Mouse (Mus musculus) forebrain, embryonic 12.5 days (tissue): ENCODE measurements around the gene Lpcat1. TPM values are rescaled to one million over a fixed set of nuclear protein-coding genes. Genes with fewer than 3 reads are reported as not detected.

Source experiments
- ATAC-seq: fragments of 200-750 bp; cut with Nextera tagmentation; 2 replicates; pipeline ENCODE4 v1.8.0; 2017; ENCODE audit warnings: moderate TSS enrichment; ENCODE audit not compliant: low FRiP score
- H3K27ac ChIP-seq: fragments of 300-500 bp; sonication (generic); 2 replicates; pipeline ENCODE4 v1.5.1; 2016; ENCODE audit warnings: mild to moderate bottlenecking
- H3K27me3 ChIP-seq: fragments of 300-500 bp; sonication (generic); 2 replicates; pipeline ENCODE4 v1.6.1; 2016; ENCODE audit warnings: mild to moderate bottlenecking
- H3K36me3 ChIP-seq: fragments of 300-500 bp; sonication (generic); replicated peaks from 2 replicates; pipeline ENCODE4 v1.6.1; 2016; ENCODE audit warnings: mild to moderate bottlenecking
- H3K4me1 ChIP-seq: fragments of 300-500 bp; sonication (generic); 2 replicates; pipeline ENCODE4 v1.6.1; 2016
- H3K4me2 ChIP-seq: fragments of 300-500 bp; sonication (generic); 2 replicates; pipeline ENCODE4 v1.6.1; 2016; ENCODE audit warnings: mild to moderate bottlenecking, moderate library complexity
- H3K4me3 ChIP-seq: fragments of 300-500 bp; sonication (generic); replicated peaks from 2 replicates; pipeline ENCODE4 v1.5.1; 2016; ENCODE audit warnings: mild to moderate bottlenecking
- H3K9ac ChIP-seq: fragments of 300-500 bp; sonication (generic); 2 replicates; pipeline ENCODE4 v1.6.1; 2016; ENCODE audit warnings: mild to moderate bottlenecking
- H3K9me3 ChIP-seq: fragments of 300-500 bp; sonication (generic); 2 replicates; pipeline ENCODE4 v1.6.1; 2016
- WGBS: fragments of 180-500 bp; shearing (Covaris S2); methylation state at CpG from one replicate; pipeline ENCODE4 v1.1.7; 2016; 5-methylcytosine and 5-hydroxymethylcytosine counted together
- polyA plus RNA-seq: library from polyadenylated mRNA; unstranded; fragments of >200 nt; fragmentation: Nextera tagmentation; extraction: Ambion mirVana; gene quantifications from 2 replicates; pipeline ENCODE4 v1.2.1, GENCODE M21; 2016

Lpcat1 gene
- polyA plus RNA-seq, 1 experiment from 2014 or later, result 65.9 TPM

DNA sequence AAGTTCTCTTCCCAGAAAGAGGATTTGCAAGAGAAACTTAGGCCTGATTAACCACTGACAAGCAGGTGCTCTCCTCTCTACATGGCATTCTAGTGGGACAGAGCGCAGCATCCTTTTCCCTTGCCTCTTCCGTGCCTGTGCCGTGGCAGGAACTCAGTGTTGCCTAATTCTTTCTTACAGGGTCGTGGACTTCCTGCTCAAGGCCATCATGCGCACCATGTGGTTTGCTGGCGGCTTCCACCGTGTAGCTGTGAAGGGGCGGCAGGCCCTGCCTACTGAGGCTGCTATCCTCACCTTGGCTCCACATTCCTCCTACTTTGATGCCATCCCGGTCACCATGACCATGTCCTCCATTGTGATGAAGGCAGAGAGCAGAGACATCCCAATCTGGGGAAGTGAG is 21.7 kb downstream of the Lpcat1 start:
- Histone ChIP-seq H3K9me3 (0 out of 2 replicates have a peak, but pooled peaks cover 5% of the 10 kb centered on the region), H3K9ac (no peak overlapping the region), H3K4me1 (no peaks in the 10 kb centered on the region), H3K4me3 (no peak overlapping the region), H3K27me3 (no peaks in the 10 kb centered on the region), H3K36me3 (peaks cover 74% of the 10 kb centered on the region), H3K27ac (no peak overlapping the region), H3K4me2 (no peak overlapping the region)
- ATAC-seq, result no peak
- WGBS, result 89% methylated on average over 9 of the region's 9 CpGs

DNA sequence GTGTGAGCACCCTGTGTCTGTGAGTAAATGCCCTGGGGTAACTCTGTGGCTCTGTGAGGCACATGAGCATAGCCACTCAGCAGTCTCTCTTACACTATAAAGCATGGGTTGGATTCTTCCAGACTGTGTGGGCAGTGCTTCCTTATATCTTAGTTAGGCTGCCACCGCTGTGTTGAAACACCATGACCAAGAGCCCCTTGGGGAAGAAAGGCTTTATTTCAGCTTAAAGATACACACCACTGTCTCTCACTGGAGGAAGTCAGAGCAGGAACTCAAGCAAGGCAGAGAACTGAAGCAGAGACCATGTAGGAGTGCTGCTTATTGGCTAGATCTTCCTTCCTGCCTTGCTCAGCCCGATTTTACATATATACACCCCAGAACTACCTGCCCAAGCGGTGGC is 23.0 kb downstream of the Lpcat1 start:
- no peak overlapping the region for H3K9ac ChIP-seq
- no peak for ATAC-seq
- no peaks in the 10 kb centered on the region for H3K4me1 ChIP-seq
- H3K4me2 ChIP-seq, result no peak overlapping the region
- no peak overlapping the region for H3K4me3 ChIP-seq
- H3K9me3 ChIP-seq, result 0 out of 2 replicates have a peak, but pooled peaks cover 5% of the 10 kb centered on the region
- 96% methylated on average over 3 of the region's 3 CpGs for WGBS
- no peaks in the 10 kb centered on the region for H3K27me3 ChIP-seq
- H3K27ac ChIP-seq, result no peak overlapping the region
- H3K36me3 ChIP-seq, result peaks cover 76% of the 10 kb centered on the region

DNA sequence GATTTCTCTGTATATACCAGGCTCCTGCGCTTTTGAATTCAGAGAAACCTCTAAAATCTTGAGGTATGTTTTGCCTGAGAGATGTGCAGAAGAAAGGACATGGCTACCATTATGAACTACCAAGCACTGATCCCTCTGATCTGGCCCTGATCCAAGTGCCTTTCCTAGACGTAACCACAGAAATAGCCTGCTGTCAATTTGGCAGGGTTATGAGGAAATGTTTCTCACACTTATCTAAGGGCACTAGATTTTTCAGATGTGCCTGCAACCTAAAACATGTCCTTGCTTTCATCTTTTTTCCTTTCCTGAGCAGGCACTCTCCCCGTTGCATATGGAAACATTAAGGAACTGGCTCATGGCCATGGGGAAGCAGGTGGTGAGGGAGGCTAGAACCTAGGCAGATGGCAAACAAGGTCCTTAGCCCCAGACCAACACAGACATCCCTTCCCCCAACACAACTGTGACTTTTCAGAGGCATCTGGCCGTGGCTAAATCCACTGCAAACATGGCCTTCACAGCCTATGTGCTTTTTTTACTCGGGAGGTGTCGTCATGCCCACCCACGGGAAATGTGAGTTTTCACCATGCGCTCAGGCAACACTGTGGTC is 23.7 kb downstream of the Lpcat1 start:
- 0 out of 2 replicates have a peak, but pooled peaks cover 5% of the 10 kb centered on the region for H3K9me3 ChIP-seq
- WGBS, result 91% methylated on average over 8 of the region's 8 CpGs
- no peaks in the 10 kb centered on the region for H3K4me1 ChIP-seq
- no peaks in the 10 kb centered on the region for H3K27me3 ChIP-seq
- ATAC-seq, result no peak
- H3K27ac ChIP-seq, result no peak overlapping the region
- H3K4me2 ChIP-seq, result no peak overlapping the region
- H3K9ac ChIP-seq, result no peak overlapping the region
- peaks cover 78% of the 10 kb centered on the region for H3K36me3 ChIP-seq
- no peak overlapping the region for H3K4me3 ChIP-seq

DNA sequence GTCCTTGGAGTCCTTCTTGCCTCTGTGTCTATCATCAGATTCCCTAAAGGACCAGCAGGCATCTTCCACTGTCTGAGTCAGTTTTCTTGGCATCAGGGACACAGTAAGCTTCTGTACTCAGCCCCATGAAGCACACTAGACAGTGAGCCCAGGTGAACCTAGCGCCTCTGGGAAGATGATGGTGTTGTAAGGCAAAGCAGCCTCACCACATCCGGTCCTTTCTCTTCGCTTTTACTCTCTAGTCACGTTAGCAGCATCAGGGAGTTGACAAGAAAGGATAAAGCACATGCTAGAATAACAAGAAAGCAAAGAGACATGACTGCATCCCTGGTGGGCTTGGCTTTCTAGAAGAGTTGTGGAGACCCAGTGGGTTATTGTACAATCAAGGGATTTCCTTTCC is 26.2 kb downstream of the Lpcat1 start:
- no peak for ATAC-seq
- no peaks in the 10 kb centered on the region for H3K27me3 ChIP-seq
- H3K9me3 ChIP-seq, result no peaks in the 10 kb centered on the region
- no peak overlapping the region for H3K4me2 ChIP-seq
- peaks cover 87% of the 10 kb centered on the region for H3K36me3 ChIP-seq
- no peak overlapping the region for H3K9ac ChIP-seq
- H3K27ac ChIP-seq, result no peak overlapping the region
- WGBS, result 94% methylated on average over 4 of the region's 4 CpGs
- no peak overlapping the region for H3K4me3 ChIP-seq
- H3K4me1 ChIP-seq, result no peaks in the 10 kb centered on the region

DNA sequence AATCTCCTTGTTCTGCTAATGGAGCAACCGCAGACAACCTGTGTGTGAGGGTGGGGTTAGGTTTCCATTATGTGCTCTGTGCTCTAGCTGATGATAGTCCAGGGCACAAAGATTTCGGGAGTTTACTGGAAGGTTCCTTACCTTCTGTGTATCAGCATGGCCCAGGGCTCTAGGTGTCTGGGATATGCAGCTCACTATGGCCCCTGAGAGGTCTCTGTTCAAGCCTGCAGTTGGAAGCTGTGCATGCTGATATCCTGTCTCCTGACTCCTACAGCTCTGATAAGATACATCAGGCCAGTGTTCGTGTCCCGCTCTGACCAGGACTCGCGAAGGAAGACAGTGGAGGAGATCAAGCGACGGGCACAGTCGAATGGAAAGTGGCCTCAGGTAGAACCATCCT is 27.5 kb downstream of the Lpcat1 start:
- no peaks in the 10 kb centered on the region for H3K27me3 ChIP-seq
- WGBS, result 96% methylated on average over 9 of the region's 9 CpGs
- ATAC-seq, result no peak
- H3K9ac ChIP-seq, result no peak overlapping the region
- H3K4me3 ChIP-seq, result no peak overlapping the region
- no peak overlapping the region for H3K4me2 ChIP-seq
- no peaks in the 10 kb centered on the region for H3K4me1 ChIP-seq
- peaks cover 88% of the 10 kb centered on the region for H3K36me3 ChIP-seq
- no peak overlapping the region for H3K27ac ChIP-seq
- H3K9me3 ChIP-seq, result no peaks in the 10 kb centered on the region

DNA sequence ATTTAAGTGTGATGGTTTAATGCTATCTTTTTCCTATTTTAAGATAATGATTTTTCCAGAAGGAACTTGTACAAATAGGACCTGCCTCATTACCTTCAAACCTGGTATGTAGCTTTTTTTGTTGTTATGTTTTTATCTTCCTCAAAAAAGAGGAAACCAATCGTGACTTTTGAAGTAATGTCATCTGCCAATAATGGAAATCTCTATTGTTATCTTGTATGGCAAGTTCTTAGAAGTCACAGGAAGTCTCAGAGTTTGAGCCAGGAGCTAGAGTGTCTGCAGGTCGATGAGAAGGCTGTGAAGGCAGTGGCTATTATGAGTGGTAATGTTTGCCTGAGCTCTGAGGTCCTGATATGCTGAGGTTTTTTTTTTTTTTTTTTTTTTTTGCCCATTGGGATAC is 29.1 kb downstream of the Lpcat1 start:
- H3K4me3 ChIP-seq, result no peak overlapping the region
- H3K4me2 ChIP-seq, result no peak overlapping the region
- peaks cover 88% of the 10 kb centered on the region for H3K36me3 ChIP-seq
- WGBS, result 81% methylated on average over 2 of the region's 2 CpGs
- ATAC-seq, result no peak
- H3K4me1 ChIP-seq, result no peaks in the 10 kb centered on the region
- no peaks in the 10 kb centered on the region for H3K9me3 ChIP-seq
- H3K27me3 ChIP-seq, result no peaks in the 10 kb centered on the region
- H3K9ac ChIP-seq, result no peak overlapping the region
- no peak overlapping the region for H3K27ac ChIP-seq

DNA sequence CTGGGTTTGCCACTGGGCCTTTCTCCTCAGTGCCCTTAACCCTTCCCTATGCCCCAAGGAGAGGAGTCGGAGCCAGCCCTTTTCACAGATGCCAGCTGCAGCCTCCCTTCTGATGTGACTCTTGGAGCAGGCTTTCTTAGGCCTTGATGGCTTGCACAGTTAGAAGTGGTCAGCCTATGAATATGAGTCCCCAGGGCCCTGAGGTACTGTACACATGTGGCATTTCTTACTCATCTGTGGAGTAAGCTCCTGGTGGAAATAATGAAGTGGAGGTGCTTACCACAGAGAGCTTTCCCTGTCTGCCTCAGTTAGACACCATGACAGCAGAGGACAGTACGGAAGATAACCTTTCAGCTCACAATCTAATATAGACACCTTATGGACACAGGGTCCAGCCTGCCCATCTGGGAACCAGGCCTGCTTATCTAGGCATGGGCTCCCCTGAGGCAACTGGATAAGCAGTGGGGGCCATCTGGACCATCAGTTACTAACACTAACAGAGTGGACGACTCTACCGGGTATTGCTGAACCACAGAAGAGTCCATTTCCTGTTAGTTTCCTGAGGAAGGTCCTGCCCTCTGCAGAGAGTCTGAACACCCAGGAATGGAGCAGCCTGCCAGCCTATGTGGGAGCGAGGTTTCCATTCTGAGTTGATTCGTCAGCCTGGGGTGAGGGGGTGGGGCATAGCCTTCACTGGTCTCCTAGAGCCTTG is 33.1 kb downstream of the Lpcat1 start:
- no peak overlapping the region for H3K4me3 ChIP-seq
- H3K27ac ChIP-seq, result no peak overlapping the region
- WGBS, result 91% methylated on average over 6 of the region's 6 CpGs
- no peaks in the 10 kb centered on the region for H3K9me3 ChIP-seq
- no peaks in the 10 kb centered on the region for H3K27me3 ChIP-seq
- no peaks in the 10 kb centered on the region for H3K4me1 ChIP-seq
- no peak overlapping the region for H3K4me2 ChIP-seq
- no peak for ATAC-seq
- H3K36me3 ChIP-seq, result peaks cover 75% of the 10 kb centered on the region
- H3K9ac ChIP-seq, result no peak overlapping the region

DNA sequence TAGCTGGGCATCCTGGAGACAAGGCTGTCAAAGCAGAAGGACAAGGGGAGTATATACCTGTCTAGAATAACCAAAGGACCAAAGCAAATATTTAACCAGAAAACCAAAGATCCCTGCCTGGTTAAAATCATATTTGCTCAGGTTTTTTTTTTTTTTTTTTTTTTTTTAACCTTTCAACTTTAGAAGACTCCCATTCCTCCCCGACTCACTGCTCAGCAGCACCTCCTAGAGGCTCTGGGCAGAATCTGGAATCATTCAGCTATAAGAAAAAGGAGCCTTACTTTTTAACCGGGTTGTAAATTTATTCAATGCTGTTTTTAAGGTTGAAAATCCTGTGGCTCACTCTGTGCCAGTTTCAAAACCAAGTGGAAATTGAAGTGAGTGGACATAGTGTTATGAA is 35.7 kb downstream of the Lpcat1 start:
- WGBS, result 67% methylated on average over 2 of the region's 2 CpGs
- no peak overlapping the region for H3K9ac ChIP-seq
- no peaks in the 10 kb centered on the region for H3K27me3 ChIP-seq
- H3K27ac ChIP-seq, result no peak overlapping the region
- no peak for ATAC-seq
- no peak overlapping the region for H3K4me3 ChIP-seq
- H3K4me1 ChIP-seq, result no peaks in the 10 kb centered on the region
- no peaks in the 10 kb centered on the region for H3K9me3 ChIP-seq
- H3K36me3 ChIP-seq, result peaks cover 64% of the 10 kb centered on the region
- H3K4me2 ChIP-seq, result no peak overlapping the region

DNA sequence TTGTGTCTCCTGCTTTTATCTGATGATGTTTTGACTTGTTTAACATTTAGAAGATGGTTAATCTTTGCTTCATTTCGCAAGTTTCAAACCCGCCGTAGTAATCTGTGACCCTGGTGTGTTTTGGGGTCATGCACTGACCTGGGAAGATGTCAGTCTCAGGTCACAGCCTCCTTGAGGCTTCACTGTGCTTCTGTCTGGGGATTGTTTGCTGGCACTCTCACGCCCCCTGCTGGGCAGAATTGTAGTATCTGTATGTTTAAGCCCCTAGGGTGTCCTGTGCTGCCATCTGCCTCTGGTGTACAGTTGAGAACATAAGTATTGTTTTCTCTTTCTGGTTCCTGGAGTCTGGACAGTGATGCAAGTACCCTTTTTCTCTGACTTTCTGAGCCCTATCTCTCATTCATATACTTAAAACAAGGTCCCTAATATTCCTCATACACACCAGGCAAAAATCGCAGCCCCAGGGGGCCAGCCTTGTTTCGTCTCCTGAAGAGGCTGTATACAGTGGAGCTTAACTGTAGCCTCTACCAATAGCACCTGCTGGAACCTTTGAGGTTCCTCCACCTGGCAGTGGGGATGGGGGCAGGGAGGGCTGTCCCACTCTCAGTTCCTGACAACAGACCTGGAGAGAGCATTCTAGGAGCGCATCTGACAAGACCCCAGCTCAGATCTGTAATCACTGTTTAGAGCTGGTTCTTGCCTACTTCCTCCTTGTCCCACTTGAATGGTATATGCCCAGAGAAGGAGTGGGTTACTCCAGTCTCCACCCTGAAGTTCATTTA is 38.9 kb downstream of the Lpcat1 start:
- Histone ChIP-seq H3K9me3 (no peaks in the 10 kb centered on the region), H3K36me3 (peaks cover 44% of the 10 kb centered on the region), H3K4me2 (no peak overlapping the region), H3K9ac (no peak overlapping the region), H3K4me1 (no peaks in the 10 kb centered on the region), H3K27ac (no peak overlapping the region), H3K4me3 (no peak overlapping the region), H3K27me3 (no peaks in the 10 kb centered on the region)
- ATAC-seq, result 0 out of 2 replicates have a peak, but pooled peaks have one; percentile 73
- WGBS, result 68% methylated on average over 7 of the region's 7 CpGs

DNA sequence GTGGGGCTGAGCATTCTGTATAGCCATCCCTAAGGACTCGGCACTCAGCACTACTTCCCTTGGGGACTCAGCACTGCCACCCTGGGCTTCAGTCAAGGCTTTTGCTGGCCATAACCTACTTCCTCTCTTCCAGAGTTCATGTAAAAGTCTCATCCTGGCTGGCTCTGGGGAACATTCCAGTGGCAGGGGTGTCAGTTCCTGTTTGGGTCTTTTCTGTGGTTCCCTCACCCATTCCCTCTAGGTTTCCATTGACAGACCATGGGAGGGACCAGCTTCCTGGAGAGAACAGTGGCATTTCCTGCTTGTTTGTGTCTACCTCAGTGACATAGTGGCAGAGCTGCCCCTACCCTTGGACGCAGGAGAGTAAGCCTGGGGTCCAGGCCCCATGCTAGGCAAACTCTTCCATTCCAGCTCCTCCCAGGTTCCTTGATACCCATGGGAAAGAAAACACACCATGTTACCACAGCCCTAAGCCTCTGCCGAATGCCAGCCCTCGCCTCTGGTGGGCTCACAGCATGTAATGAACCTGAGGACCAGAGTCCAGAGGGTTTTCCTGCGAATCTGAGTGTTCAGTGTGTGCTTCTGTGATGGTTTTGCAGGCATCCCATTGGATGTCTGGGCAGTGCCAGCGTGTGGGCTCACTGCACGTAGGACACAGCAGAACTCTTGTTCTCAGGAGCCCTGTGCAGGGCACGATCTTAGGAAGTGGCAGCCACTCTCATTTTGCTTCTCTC is 42.0 kb downstream of the Lpcat1 start:
- no peak overlapping the region for H3K9ac ChIP-seq
- WGBS, result 87% methylated on average over 8 of the region's 8 CpGs
- no peaks in the 10 kb centered on the region for H3K9me3 ChIP-seq
- H3K4me1 ChIP-seq, result no peaks in the 10 kb centered on the region
- no peak overlapping the region for H3K4me2 ChIP-seq
- no peak overlapping the region for H3K4me3 ChIP-seq
- H3K27ac ChIP-seq, result no peak overlapping the region
- H3K27me3 ChIP-seq, result no peaks in the 10 kb centered on the region
- ATAC-seq, result no peak
- H3K36me3 ChIP-seq, result peaks cover 52% of the 10 kb centered on the region

DNA sequence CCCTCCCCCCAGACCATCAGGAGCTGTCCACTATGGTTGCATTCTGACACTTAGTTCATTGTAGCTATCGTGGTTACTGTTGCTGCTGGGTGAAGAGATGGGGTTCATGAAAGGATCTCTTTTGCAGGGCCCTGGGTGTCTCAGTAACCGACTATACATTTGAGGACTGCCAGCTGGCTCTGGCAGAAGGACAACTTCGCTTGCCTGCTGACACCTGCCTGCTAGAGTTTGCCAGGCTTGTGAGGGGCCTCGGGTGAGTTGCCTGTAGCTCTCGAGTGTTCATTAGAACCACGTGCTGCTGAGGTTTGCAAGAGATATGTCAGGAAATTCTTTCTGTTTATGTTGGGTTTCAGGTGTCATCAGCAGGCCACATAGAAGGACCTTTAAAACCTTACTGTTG is 42.9 kb downstream of the Lpcat1 start:
- H3K36me3 ChIP-seq, result peaks cover 61% of the 10 kb centered on the region
- no peak for ATAC-seq
- no peak overlapping the region for H3K9ac ChIP-seq
- H3K4me1 ChIP-seq, result no peaks in the 10 kb centered on the region
- no peaks in the 10 kb centered on the region for H3K27me3 ChIP-seq
- no peak overlapping the region for H3K4me2 ChIP-seq
- H3K27ac ChIP-seq, result no peak overlapping the region
- H3K4me3 ChIP-seq, result no peak overlapping the region
- WGBS, result 88% methylated on average over 6 of the region's 6 CpGs
- H3K9me3 ChIP-seq, result no peaks in the 10 kb centered on the region
